Mouse (Mus musculus) adrenal gland, adult 8-10 months (tissue): Measurements from ENCODE around the gene Rrm1. TPM values are rescaled to one million over a fixed set of nuclear protein-coding genes. Genes with fewer than 3 reads are reported as not detected.
"Not testable (repeated sequence)": the region's sequence is repeated elsewhere in the genome, so short reads cannot be mapped to it uniquely, and the experiment has no call there.

Experiments
- DNase-seq: peaks from one replicate; pipeline ENCODE4 v3.0.0; 2022
- total RNA-seq, 4 experiments: library from RNA; stranded (reverse); gene quantifications; 2 replicates each; pipeline ENCODE4 v1.2.4; 2022

Rrm1 gene
- total RNA-seq: 10 to 100 TPM; 16.4 to 23.7 (median 20.3) TPM

GRCm38 (mm10) chr7:102441657-102442391 lies at the start of gene Rrm1:
TSS of gene Rrm1 (plus strand) at chr7:102441695.
- peak; percentile 96 for DNase-seq

DNA sequence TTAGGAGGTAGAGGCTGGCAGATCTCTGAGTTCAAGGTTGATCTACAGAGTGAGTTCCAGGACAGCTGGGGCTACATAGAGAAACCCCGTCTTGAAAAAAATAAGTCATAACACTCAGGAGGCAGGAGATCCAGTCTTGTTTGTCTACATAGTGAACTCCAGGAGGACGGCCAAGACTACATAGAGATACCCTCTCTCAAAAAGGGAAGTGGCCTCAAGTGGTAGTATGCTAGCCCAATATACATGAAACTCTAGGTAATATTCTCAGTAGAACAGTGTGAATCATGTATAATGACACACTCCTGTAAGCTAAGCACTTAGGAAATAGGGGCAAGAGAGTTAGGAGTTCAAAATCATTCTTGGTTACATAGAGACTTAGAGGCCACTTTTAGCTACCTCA lies 47.6 kb upstream of the Rrm1 start:
- DNase-seq: no peak

GRCm38 (mm10) chr7:102395894-102396293 lies 45.6 kb upstream of the Rrm1 start:
- DNase-seq: no peak

DNA sequence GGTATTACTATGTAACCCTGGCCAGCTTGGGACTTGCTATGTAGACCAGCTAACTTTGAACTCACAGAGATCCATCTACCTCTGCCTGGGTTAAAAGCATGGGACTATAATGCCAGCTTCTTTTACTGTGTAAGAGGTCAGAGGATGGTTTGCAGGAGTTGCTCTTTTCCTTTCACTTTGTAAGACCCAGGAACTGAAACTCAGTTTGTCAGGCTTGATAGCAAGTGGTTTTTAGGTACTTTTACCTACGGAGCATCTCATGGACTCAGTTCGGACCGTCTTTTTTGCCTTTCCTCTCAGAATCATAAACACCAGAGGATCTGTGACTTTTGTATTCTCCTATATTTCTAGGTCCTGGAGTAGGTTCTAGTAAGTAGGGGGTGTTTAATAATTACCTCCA lies 45.2 kb upstream of the Rrm1 start:
- DNase-seq: no peak

GRCm38 (mm10) chr7:102399180-102399731 lies 42.2 kb upstream of the Rrm1 start:
- DNase-seq: no peak

- DNase-seq: no peak
Measured at GRCm38 (mm10) chr7:102404118-102404517, 37.4 kb upstream of the Rrm1 start.

- DNase-seq: no peak
Measured at GRCm38 (mm10) chr7:102407440-102407839, 34.1 kb upstream of the Rrm1 start.

DNA sequence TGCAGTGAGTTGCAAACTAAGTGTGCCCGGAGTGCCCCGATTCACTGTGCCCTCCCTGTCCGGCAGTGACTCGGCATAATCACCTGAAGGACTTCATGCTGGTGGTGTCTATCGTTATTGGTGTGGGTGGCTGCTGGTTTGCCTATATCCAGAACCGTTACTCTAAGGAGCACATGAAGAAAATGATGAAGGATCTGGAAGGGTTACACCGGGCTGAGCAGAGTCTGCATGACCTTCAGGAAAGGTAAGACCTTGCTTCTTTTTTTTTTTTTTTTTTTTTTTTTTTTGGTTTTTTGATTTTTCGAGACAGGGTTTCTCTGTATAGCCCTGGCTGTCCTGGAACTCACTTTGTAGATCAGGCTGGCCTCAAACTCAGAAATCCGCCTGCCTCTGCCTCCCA lies 26.2 kb upstream of the Rrm1 start:
- not testable (repeated sequence) for DNase-seq

DNA sequence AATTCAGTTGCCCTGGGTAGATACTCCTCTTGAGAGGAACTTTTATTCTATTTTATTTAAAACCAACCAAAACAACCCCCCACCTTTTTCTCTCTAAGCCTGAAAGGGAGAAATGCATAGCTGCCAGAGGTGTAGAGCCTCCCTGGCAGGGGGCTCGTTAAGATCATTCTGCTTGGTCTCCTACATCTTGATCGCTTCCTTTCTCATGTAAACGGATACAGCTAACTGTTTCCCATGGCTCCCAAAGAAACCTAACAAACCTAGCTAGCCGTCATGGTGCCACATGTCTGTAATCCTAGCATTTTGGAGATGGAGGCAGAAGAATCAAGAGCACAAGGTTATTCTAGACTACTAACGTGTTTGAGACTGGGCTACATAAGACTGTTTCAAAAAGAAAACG lies 25.7 kb upstream of the Rrm1 start:
- no peak for DNase-seq

GRCm38 (mm10) chr7:102417398-102417797 lies 24.1 kb upstream of the Rrm1 start:
- peak; percentile 24 for DNase-seq

- no peak for DNase-seq
Measured at GRCm38 (mm10) chr7:102422036-102422435, 19.5 kb upstream of the Rrm1 start.

- DNase-seq: no peak
Measured at GRCm38 (mm10) chr7:102425933-102426685, 15.4 kb upstream of the Rrm1 start.

GRCm38 (mm10) chr7:102434344-102434743 lies 7.2 kb upstream of the Rrm1 start:
- no peak for DNase-seq

DNA sequence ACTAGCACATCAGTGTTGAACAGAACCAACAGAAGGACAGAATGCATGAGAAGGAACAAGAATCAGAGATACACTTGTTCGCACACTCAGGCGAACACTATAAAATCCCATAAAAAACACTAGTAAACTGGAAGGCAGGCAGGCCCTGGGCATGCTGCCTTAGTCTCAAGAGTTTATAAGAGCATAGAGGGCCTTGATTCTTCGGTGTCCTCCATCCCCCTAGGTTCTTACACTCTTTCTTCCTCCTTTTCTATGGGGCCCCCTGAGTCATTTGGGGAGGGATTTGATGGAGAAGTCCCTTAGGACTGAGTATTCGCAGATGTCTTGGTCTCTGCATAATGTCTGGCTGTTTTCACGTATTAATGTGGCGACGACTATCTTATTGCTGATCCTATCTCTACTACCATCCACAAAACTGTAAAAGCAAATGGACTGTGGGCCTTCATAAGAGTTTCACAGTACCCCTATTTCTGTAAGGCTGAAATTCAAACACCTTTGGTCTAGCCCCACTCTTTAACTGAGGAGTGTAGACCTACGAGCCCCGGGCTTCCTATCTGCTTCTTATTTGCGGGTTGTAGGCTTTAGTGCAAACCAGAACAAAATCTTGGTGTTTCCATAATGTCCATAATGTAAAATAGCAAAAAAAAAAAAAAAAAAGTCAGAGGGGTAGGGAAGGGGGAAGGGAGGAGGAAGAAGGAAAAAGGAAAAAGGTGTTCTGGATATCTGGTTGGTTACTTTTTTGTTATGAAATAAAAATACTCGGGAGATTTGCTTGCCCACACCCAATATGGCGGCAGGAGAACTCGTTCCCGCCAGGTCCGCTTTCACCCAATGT lies 456 bp upstream of the Rrm1 start:
- no peak for DNase-seq

DNA sequence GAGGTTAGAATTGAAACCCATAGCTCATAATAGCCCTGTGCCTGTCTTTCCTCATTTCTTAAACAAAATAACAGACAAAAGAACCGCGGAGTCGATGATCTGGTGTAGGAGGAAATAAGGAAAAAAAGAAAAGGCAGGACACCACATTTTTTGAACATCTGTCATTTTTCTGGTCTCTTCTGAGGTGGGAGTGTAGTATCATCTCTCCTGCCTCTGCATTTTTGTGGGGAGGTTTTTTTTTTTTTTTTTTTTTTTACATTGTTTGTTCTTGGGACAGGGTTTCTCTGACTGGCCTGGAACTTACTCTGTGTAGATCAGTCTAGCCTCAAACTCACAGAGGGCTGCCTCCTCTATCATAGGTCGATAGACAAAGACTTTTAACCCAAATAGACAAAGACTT lies 937 bp downstream of the Rrm1 start:
- DNase-seq: no peak

GRCm38 (mm10) chr7:102444301-102444700 lies 2.8 kb downstream of the Rrm1 start:
- DNase-seq: no peak

DNA sequence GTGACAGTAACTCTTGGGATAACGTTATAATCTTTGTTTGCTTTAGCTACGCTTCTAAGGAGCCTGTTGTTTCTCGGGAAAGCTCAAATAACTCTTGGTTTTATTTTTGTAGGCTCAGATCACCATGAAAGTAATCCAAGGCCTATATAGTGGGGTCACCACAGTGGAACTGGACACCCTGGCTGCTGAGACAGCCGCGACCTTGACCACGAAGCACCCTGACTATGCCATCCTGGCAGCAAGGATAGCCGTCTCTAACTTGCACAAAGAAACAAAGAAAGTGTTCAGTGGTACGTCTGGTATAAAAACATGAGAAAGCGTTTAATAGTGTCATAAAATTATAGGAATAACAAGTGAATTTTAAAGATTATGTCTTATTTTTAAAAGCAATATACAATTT lies 4.9 kb downstream of the Rrm1 start:
- DNase-seq: no peak

DNA sequence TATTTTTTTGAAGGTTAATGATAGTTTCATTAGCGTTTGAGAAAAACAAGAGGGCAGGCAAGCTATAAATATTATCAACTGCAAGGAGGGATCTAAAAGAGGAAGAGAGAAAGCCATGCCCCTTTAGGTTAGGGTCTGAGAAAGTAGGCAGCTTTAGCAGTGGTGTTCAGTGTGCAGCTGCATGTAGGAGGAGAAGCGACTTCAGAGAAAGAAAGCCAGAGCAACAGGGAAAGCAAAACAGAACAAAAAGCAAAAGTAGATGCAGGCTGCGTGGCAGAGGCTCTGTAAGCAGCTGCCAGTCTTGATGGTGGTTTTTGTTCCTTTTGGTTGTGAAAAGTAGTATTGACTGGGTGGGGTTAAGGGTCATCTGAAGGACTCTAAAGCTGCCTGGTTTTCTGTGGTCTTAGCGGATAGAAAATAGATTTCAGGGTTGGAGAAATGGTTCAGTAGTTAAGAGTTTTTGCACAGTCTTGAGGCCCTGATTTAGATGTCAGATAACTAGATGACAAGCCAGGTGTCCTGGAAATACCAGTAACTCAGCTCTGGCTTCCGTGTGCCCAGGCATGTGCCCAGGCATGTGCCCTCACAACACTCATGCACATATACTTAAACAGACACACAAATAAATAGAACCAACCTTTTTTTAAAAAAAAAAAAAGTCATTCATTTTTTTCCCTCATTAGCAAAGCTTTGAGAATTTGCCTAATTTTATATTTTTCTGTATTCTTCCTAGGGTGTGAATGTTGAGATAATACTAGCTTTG lies 17.3 kb downstream of the Rrm1 start:
- DNase-seq: no peak

GRCm38 (mm10) chr7:102467566-102467965 lies 26.1 kb downstream of the Rrm1 start:
- DNase-seq: no peak

DNA sequence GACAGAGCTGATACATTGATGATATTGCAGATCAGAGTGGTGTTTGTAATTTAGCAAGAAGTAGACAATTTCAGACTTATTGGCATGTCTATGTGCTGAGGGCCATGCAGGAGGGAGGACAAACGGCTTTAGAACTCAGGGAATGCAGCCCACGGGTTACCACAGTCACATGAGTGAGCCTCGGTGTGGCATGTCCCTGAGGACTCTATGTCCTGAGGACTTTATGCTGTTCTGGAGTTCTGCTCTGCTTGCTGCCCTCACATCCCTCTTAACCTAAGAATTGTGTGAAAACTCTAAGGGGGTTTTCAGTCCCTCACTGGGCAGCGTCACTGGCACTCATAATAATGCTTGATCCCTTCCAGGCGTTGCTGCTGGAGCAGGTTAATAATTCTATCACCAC lies 31.2 kb downstream of the Rrm1 start:
- DNase-seq: no peak

GRCm38 (mm10) chr7:102476601-102477000 lies 35.1 kb downstream of the Rrm1 start:
- no peak for DNase-seq

- no peak for DNase-seq
Measured at GRCm38 (mm10) chr7:102477377-102477776, 35.9 kb downstream of the Rrm1 start.
